Mouse (Mus musculus) frontal cortex, postnatal 36 days (tissue): ENCODE data around the gene Dgcr6.
A peak's percentile ranks its signal among the peaks of the same experiment; 100 is the strongest.

Experiments
- DNase-seq, 2 experiments: peaks; one replicate each; pipeline ENCODE4 v3.0.0; 2022; ENCODE audit warnings: low spot score in 2 of 2

The Dgcr6 gene

GRCm38 (mm10) chr16:18119031-18119730 lies 66.5 kb downstream of the Dgcr6 start:
- DNase-seq: peak in 1 of 2 experiments; percentile 55
